Mouse (Mus musculus) heart, postnatal 0 days (tissue): ENCODE results near the gene Creb3l4.

Experiments used
- CTCF ChIP-seq: IDR thresholded peaks from 2 replicates; pipeline ENCODE4 v1.5.1; 2016; ENCODE audit warnings: antibody characterized with exemption, control low read depth, low read depth
- EP300 ChIP-seq: IDR thresholded peaks from 2 replicates; pipeline ENCODE4 v1.6.1; 2016; ENCODE audit warnings: antibody characterized with exemption, low read depth

DNA sequence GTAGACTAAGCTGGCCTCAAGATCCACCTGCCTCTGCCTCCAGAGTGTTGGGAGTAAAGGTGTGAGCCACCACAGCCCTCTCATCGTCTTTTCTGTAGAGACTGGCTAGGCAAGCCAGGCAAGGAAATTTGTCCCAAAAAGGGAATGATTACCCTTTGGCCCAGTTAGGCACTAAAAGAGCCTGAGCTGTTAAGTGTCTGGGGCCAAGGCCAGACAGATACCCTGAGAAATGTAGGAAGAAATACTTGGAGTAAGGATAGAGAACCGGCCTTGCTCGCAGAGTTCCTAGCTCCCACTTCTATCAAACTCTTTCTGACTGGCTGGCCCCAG lies 4.3 kb upstream of the Creb3l4 start:
- TF ChIP-seq CTCF = no peak
- TF ChIP-seq EP300 = no peak
